Mouse (Mus musculus) mouse trophoblast stem cell (cell line): ENCODE measurements around the gene Fbxl2.

Experiments used
- in situ Hi-C, 2 experiments: fragments of 300-500 bp; cut with MseI, MboI; formaldehyde crosslinking; loops; 2 replicates in 1 of 2; 3 replicates in 1 of 2; pipeline ENCODE4 v1.15.1; 2025

Fbxl2 gene

GRCm38 (mm10) chr9:114019012-114019762 lies 26.8 kb downstream of the Fbxl2 start:
- in situ Hi-C loops, result no loop called here

- in situ Hi-C loops, result no loop called here
Measured at GRCm38 (mm10) chr9:114016402-114016801, 29.6 kb downstream of the Fbxl2 start.

- in situ Hi-C loops, result no loop called here
Measured at GRCm38 (mm10) chr9:114015724-114016123, 30.3 kb downstream of the Fbxl2 start.

GRCm38 (mm10) chr9:114014034-114014433 lies 32.0 kb downstream of the Fbxl2 start:
- in situ Hi-C loops, result no loop called here

- in situ Hi-C loops, result no loop called here
Measured at GRCm38 (mm10) chr9:114011203-114011602, 34.8 kb downstream of the Fbxl2 start.

GRCm38 (mm10) chr9:114009526-114009925 lies 36.5 kb downstream of the Fbxl2 start:
- in situ Hi-C loops, result no loop called here

- in situ Hi-C loops, result no loop called here
Measured at GRCm38 (mm10) chr9:114007850-114008350, 38.1 kb downstream of the Fbxl2 start.

GRCm38 (mm10) chr9:114006801-114007200 lies 39.2 kb downstream of the Fbxl2 start:
- in situ Hi-C loops, result no loop called here

GRCm38 (mm10) chr9:113998311-113998710 lies 47.7 kb downstream of the Fbxl2 start:
- in situ Hi-C loops, result no loop called here

GRCm38 (mm10) chr9:113992810-113993209 lies 53.2 kb downstream of the Fbxl2 start:
- in situ Hi-C loops, result no loop called here

- in situ Hi-C loops, result no loop called here
Measured at GRCm38 (mm10) chr9:113990547-113991248, 55.3 kb downstream of the Fbxl2 start.

GRCm38 (mm10) chr9:113984946-113985620 lies 60.9 kb downstream of the Fbxl2 start:
- in situ Hi-C loops, result loop anchor here (10.0 kb wide), 1 partner anchor 130 kb away; no protein-coding TSS in a partner anchor

GRCm38 (mm10) chr9:113982883-113983670 lies 62.9 kb downstream of the Fbxl2 start:
- in situ Hi-C loops, result loop anchor here (10.0 kb wide), 1 partner anchor 132 kb away; no protein-coding TSS in a partner anchor

GRCm38 (mm10) chr9:113982451-113982850 lies 63.5 kb downstream of the Fbxl2 start:
- in situ Hi-C loops, result loop anchor here (10.0 kb wide), 1 partner anchor 132 kb away; no protein-coding TSS in a partner anchor

GRCm38 (mm10) chr9:113981099-113981880 lies 64.7 kb downstream of the Fbxl2 start:
- in situ Hi-C loops, result loop anchor here (10.0 kb wide), 1 partner anchor 134 kb away; no protein-coding TSS in a partner anchor

- in situ Hi-C loops, result no loop called here
Measured at GRCm38 (mm10) chr9:113979356-113979755, 66.6 kb downstream of the Fbxl2 start.

GRCm38 (mm10) chr9:113978656-113979055 lies 67.3 kb downstream of the Fbxl2 start:
- in situ Hi-C loops, result no loop called here

GRCm38 (mm10) chr9:113977225-113977840 lies 68.7 kb downstream of the Fbxl2 start:
- in situ Hi-C loops, result no loop called here

- in situ Hi-C loops, result no loop called here
Measured at GRCm38 (mm10) chr9:113976264-113976663, 69.7 kb downstream of the Fbxl2 start.

GRCm38 (mm10) chr9:113975442-113975841 lies 70.5 kb downstream of the Fbxl2 start:
- in situ Hi-C loops, result no loop called here
